Mouse (Mus musculus): ENCODE measurements at regions not wholly inside any gene's neighbourhood (a gene's known extent, or its start where the extent isn't known, plus 50 kb on each side); places are given as distances from the start of the nearest gene placed in this dataset.

GRCm38 (mm10) chr10:98610708-98611107 is 303.5 kb upstream of the Atp2b1 start:
- no peak for TF ChIP-seq CTCF (IDR thresholded peaks at IDR 0.05; ENCODE audit: low read depth)
- no peak for TF ChIP-seq EP300 (optimal IDR thresholded peaks at IDR 0.05)
